Mouse (Mus musculus) MEL (cell line): Measurements from ENCODE around the gene Gm37240. TPM values are rescaled to one million over a fixed set of nuclear protein-coding genes. Genes with fewer than 3 reads are reported as not detected.

Source experiments
- DNase-seq: peaks from one replicate; pipeline ENCODE4 v3.0.0; 2011; ENCODE audit warnings: low read depth, low spot score
- H3K27ac ChIP-seq: 2 replicates; pipeline ENCODE4 v1.5.1; 2012; ENCODE audit warnings: low read depth, mild to moderate bottlenecking, control low read depth, low read length, moderate library complexity; ENCODE audit not compliant: control insufficient read depth
- H3K27me3 ChIP-seq, 2 experiments: fragments of 150-350 bp in 1 of 2; sonication (generic) in 1 of 2; 2 replicates each; pipeline ENCODE4 v1.6.1; 2012; ENCODE audit warnings: low read length in 2 of 2, mild to moderate bottlenecking in 2 of 2, improper control_type of control experiment in 1 of 2, moderate library complexity in 1 of 2; ENCODE audit not compliant: insufficient read depth in 2 of 2, control insufficient read depth in 1 of 2
- H3K36me3 ChIP-seq, 2 experiments: 2 replicates each; pipeline ENCODE4 v1.6.1; 2012 to 2014; ENCODE audit warnings: low read length in 2 of 2, improper control_type of control experiment in 1 of 2, inconsistent platforms in 1 of 2, mild to moderate bottlenecking in 1 of 2; ENCODE audit not compliant: insufficient read depth in 2 of 2, control insufficient read depth in 1 of 2
- H3K4me1 ChIP-seq, 2 experiments: fragments of 150-350 bp in 1 of 2; sonication (generic) in 1 of 2; 2 replicates each; pipeline ENCODE4 v1.6.1; 2012; ENCODE audit warnings: low read length in 2 of 2, improper control_type of control experiment in 1 of 2, mild to moderate bottlenecking in 1 of 2; ENCODE audit not compliant: insufficient read depth in 2 of 2, control insufficient read depth in 1 of 2
- H3K4me3 ChIP-seq, 2 experiments: fragments of 150-350 bp in 1 of 2; sonication (generic) in 1 of 2; 2 replicates each; pipeline ENCODE4 v1.5.1; 2012; ENCODE audit warnings: low read depth in 2 of 2, low read length in 2 of 2, mild to moderate bottlenecking in 2 of 2, moderate library complexity in 2 of 2, control low read depth in 1 of 2, improper control_type of control experiment in 1 of 2; ENCODE audit not compliant: control insufficient read depth in 1 of 2, insufficient read depth in 1 of 2
- H3K79me2 ChIP-seq: 2 replicates; pipeline ENCODE4 v1.6.1; 2012; ENCODE audit warnings: mild to moderate bottlenecking, low read length, moderate library complexity; ENCODE audit not compliant: control insufficient read depth, poor library complexity, insufficient read depth
- H3K9ac ChIP-seq: 2 replicates; pipeline ENCODE4 v1.6.1; 2012; ENCODE audit warnings: low read depth, mild to moderate bottlenecking, control low read depth, low read length, moderate library complexity; ENCODE audit not compliant: control insufficient read depth, poor library complexity, severe bottlenecking
- H3K9me3 ChIP-seq: fragments of 150-350 bp; sonication (generic); replicated peaks from 2 replicates; pipeline ENCODE4 v1.6.1; 2012; ENCODE audit warnings: mild to moderate bottlenecking, low read length, improper control_type of control experiment, moderate library complexity; ENCODE audit not compliant: insufficient read depth
- BHLHE40 ChIP-seq: IDR thresholded peaks from 2 replicates; pipeline ENCODE4 v1.6.1; 2012; ENCODE audit warnings: low read depth, mild to moderate bottlenecking, inconsistent platforms, low read length, improper control_type of control experiment, borderline replicate concordance
- CHD1 ChIP-seq: IDR thresholded peaks from 2 replicates; pipeline ENCODE4 v1.6.1; 2012; ENCODE audit warnings: low read depth, mild to moderate bottlenecking, inconsistent platforms, low read length, improper control_type of control experiment
- CHD2 ChIP-seq: IDR thresholded peaks from 2 replicates; pipeline ENCODE4 v1.6.1; 2011; ENCODE audit warnings: low read length, improper control_type of control experiment
- E2F4 ChIP-seq: IDR thresholded peaks from 2 replicates; pipeline ENCODE4 v1.6.1; 2011; ENCODE audit warnings: low read depth, low read length, improper control_type of control experiment, borderline replicate concordance
- ELF1 ChIP-seq: IDR thresholded peaks from 2 replicates; pipeline ENCODE4 v1.6.1; 2014; ENCODE audit warnings: low read depth, mild to moderate bottlenecking, inconsistent platforms, low read length, improper control_type of control experiment, moderate library complexity
- GABPA ChIP-seq: IDR thresholded peaks from 2 replicates; pipeline ENCODE4 v1.6.1; 2012; ENCODE audit warnings: low read depth, mild to moderate bottlenecking, inconsistent platforms, low read length, improper control_type of control experiment, moderate library complexity
- HCFC1 ChIP-seq: IDR thresholded peaks from 2 replicates; pipeline ENCODE4 v1.6.1; 2012; ENCODE audit warnings: low read depth, mild to moderate bottlenecking, inconsistent platforms, low read length, improper control_type of control experiment, moderate library complexity
- JUND ChIP-seq: IDR thresholded peaks from 2 replicates; pipeline ENCODE4 v1.6.1; 2011; ENCODE audit warnings: low read depth, mild to moderate bottlenecking, improper control_type of control experiment, low read length
- MAFK ChIP-seq: IDR thresholded peaks from 2 replicates; pipeline ENCODE4 v1.6.1; 2011; ENCODE audit warnings: low read depth, mild to moderate bottlenecking, low read length, improper control_type of control experiment, borderline replicate concordance
- MAX ChIP-seq: IDR thresholded peaks from 2 replicates; pipeline ENCODE4 v1.6.1; 2011; ENCODE audit warnings: low read length, improper control_type of control experiment
- MAZ ChIP-seq: IDR thresholded peaks from 2 replicates; pipeline ENCODE4 v1.6.1; 2012; ENCODE audit warnings: low read depth, mild to moderate bottlenecking, inconsistent platforms, low read length, improper control_type of control experiment
- MEF2A ChIP-seq: IDR thresholded peaks from 2 replicates; pipeline ENCODE4 v1.6.1; 2014; ENCODE audit warnings: low read depth, mild to moderate bottlenecking, inconsistent platforms, low read length, improper control_type of control experiment; ENCODE audit not compliant: poor library complexity, insufficient replicate concordance, severe bottlenecking; ENCODE audit errors: extremely low read depth
- MXI1 ChIP-seq: IDR thresholded peaks from 2 replicates; pipeline ENCODE4 v1.6.1; 2011; ENCODE audit warnings: mild to moderate bottlenecking, low read depth, low read length, improper control_type of control experiment
- MYB ChIP-seq: IDR thresholded peaks from 2 replicates; pipeline ENCODE4 v1.6.1; 2011; ENCODE audit warnings: mild to moderate bottlenecking, low read depth, low read length, improper control_type of control experiment
- MYC ChIP-seq: IDR thresholded peaks from 2 replicates; pipeline ENCODE4 v1.6.1; 2011; ENCODE audit warnings: low read depth, mild to moderate bottlenecking, low read length, improper control_type of control experiment, moderate library complexity
- NELFE ChIP-seq: IDR thresholded peaks from 2 replicates; pipeline ENCODE4 v1.6.1; 2011; ENCODE audit warnings: low read depth, low read length, improper control_type of control experiment
- NRF1 ChIP-seq: IDR thresholded peaks from 2 replicates; pipeline ENCODE4 v1.6.1; 2014; ENCODE audit warnings: low read depth, mild to moderate bottlenecking, inconsistent platforms, low read length, improper control_type of control experiment, moderate library complexity; ENCODE audit not compliant: poor library complexity, insufficient read depth, severe bottlenecking
- POLR2A ChIP-seq, 2 experiments: IDR thresholded peaks; 2 replicates each; pipeline ENCODE4 v1.6.1; 2011 to 2012; ENCODE audit warnings: low read length in 2 of 2, mild to moderate bottlenecking in 2 of 2, control low read depth in 1 of 2, improper control_type of control experiment in 1 of 2, low read depth in 1 of 2, moderate library complexity in 1 of 2; ENCODE audit not compliant: control insufficient read depth in 1 of 2, insufficient read depth in 1 of 2, poor library complexity in 1 of 2
- RAD21 ChIP-seq: IDR thresholded peaks from 2 replicates; pipeline ENCODE4 v1.6.1; 2011; ENCODE audit warnings: mild to moderate bottlenecking, low read depth, low read length, improper control_type of control experiment
- RCOR1 ChIP-seq: IDR thresholded peaks from 2 replicates; pipeline ENCODE4 v1.6.1; 2012; ENCODE audit warnings: low read depth, mild to moderate bottlenecking, inconsistent platforms, low read length, improper control_type of control experiment
- SIN3A ChIP-seq: IDR thresholded peaks from 2 replicates; pipeline ENCODE4 v1.6.1; 2012; ENCODE audit warnings: low read length, improper control_type of control experiment, inconsistent platforms
- TAL1 ChIP-seq: IDR thresholded peaks from 2 replicates; pipeline ENCODE4 v1.6.1; 2012; ENCODE audit warnings: mild to moderate bottlenecking, inconsistent platforms, low read length, moderate library complexity, mixed read lengths
- TBP ChIP-seq: IDR thresholded peaks from 2 replicates; pipeline ENCODE4 v1.8.0; 2011; ENCODE audit warnings: low read depth, low read length, improper control_type of control experiment
- TCF12 ChIP-seq: IDR thresholded peaks from 2 replicates; pipeline ENCODE4 v1.6.1; 2014; ENCODE audit warnings: low read depth, mild to moderate bottlenecking, inconsistent platforms, low read length, improper control_type of control experiment, moderate library complexity
- UBTF ChIP-seq: IDR thresholded peaks from 2 replicates; pipeline ENCODE4 v1.6.1; 2012; ENCODE audit warnings: low read depth, mild to moderate bottlenecking, inconsistent platforms, low read length, improper control_type of control experiment, moderate library complexity, borderline replicate concordance; ENCODE audit not compliant: insufficient read depth
- USF1 ChIP-seq: IDR thresholded peaks from 2 replicates; pipeline ENCODE4 v1.6.1; 2014; ENCODE audit warnings: low read depth, mild to moderate bottlenecking, inconsistent platforms, low read length, improper control_type of control experiment, moderate library complexity
- USF2 ChIP-seq, 2 experiments: IDR thresholded peaks; 2 replicates each; pipeline ENCODE4 v1.6.1; 2011 to 2012; ENCODE audit warnings: improper control_type of control experiment in 2 of 2, low read length in 2 of 2, borderline replicate concordance in 1 of 2, inconsistent platforms in 1 of 2, low read depth in 1 of 2, mild to moderate bottlenecking in 1 of 2; ENCODE audit not compliant: insufficient read depth in 1 of 2
- ZC3H11A ChIP-seq: IDR thresholded peaks from 2 replicates; pipeline ENCODE4 v1.6.1; 2012; ENCODE audit warnings: low read depth, mild to moderate bottlenecking, inconsistent platforms, low read length, improper control_type of control experiment
- polyA plus RNA-seq, 2 experiments: library from polyadenylated mRNA; stranded (reverse) in 1 of 2; unstranded in 1 of 2; fragments of >175 nt in 1 of 2; fragments of >200 nt in 1 of 2; gene quantifications; 2 replicates each; pipeline versions ENCODE4 v1.2.1 to v1.2.4; 2012; ENCODE audit warnings: low replicate concordance in 2 of 2, low read depth in 1 of 2; ENCODE audit not compliant: insufficient read length in 2 of 2, insufficient read depth in 1 of 2, missing spikeins in 1 of 2
- total RNA-seq: library from RNA; depleted of rRNA; stranded (reverse); fragments of 300-350 nt; gene quantifications from 2 replicates; pipeline ENCODE4 v1.2.3, GENCODE M21; 2012

Gm37240 gene
- total and polyA plus RNA-seq, 3 experiments: 0.04 TPM; not detected in 2

GRCm38 (mm10) chr3:84685662-84686293 lies 1201.5 kb downstream of the Gm37240 start:
- Histone ChIP-seq H3K79me2 (no peaks in the 10 kb centered on the region), H3K36me3 (no peaks in the 10 kb centered on the region; a peak in 1 of 4 replicates), H3K9ac (no peak overlapping the region; the same call in none of the 2 replicates), H3K9me3 (no peaks in the 10 kb centered on the region), H3K27me3 (no peaks in the 10 kb centered on the region), H3K4me1 (peaks cover 0 to 7% of the 10 kb centered on the region in 2 experiments; a peak in 2 of 4 replicates), H3K4me3 (no peak overlapping the region), H3K27ac (no peak overlapping the region)
- TF ChIP-seq MYC (no peak), JUND (no peak), MAX (no peak), TBP (no peak), USF2 (IDR thresholded peaks at IDR 0.05; ENCODE audit: borderline replicate concordance in 1 of 2, insufficient read depth in 1 of 2, low read depth in 1 of 2, low read length in 2 of 2) (no peak), USF1 (no peak), CHD1 (no peak), NRF1 (no peak), SIN3A (no peak), TCF12 (no peak), HCFC1 (no peak), ELF1 (no peak), NELFE (no peak), MAFK (no peak), GABPA (no peak), E2F4 (no peak)
- DNase-seq: peak; percentile 57

DNA sequence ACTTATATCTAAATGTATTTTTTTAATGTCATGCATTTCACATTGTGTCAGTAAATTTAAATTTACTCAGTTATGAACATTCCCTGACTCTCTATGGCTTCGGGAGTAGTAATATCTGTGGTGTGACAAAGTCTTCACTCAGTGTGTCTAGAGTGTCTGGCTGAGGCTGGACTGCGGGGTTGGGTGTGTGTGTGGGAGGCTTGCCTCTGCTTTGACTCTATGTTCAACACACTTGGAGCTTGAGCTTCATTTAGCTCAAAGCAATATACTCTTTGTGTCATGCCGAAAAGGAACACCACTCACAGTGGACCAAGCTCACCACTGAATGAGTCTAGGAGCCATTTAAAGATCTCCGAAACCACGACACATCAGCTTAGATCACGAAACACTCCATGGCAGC lies 1203.5 kb downstream of the Gm37240 start:
- Histone ChIP-seq H3K36me3 (no peaks in the 10 kb centered on the region; a peak in 2 of 4 replicates), H3K79me2 (no peaks in the 10 kb centered on the region), H3K9ac (no peak overlapping the region), H3K27ac (no peak overlapping the region), H3K4me3 (no peak overlapping the region), H3K4me1 (peaks cover 0 to 15% of the 10 kb centered on the region in 2 experiments; a peak in 2 of 4 replicates), H3K27me3 (no peaks in the 10 kb centered on the region), H3K9me3 (no peaks in the 10 kb centered on the region)
- TF ChIP-seq MXI1 (no peak), MYB (no peak), USF1 (no peak), POLR2A (IDR thresholded peaks at IDR 0.05; ENCODE audit: control insufficient read depth in 1 of 2, insufficient read depth in 1 of 2, low read depth in 1 of 2, low read length in 2 of 2, poor library complexity in 1 of 2) (no peak), RAD21 (no peak), RCOR1 (no peak), MAZ (no peak), CHD1 (no peak), MEF2A (no peak), ZC3H11A (no peak), BHLHE40 (no peak), CHD2 (no peak), UBTF (no peak), TAL1 (no peak), JUND (no peak)
- DNase-seq: no peak
